Mouse (Mus musculus) limb, embryonic 15.5 days (tissue): ENCODE data around the gene Cbx8. TPM values are rescaled to one million over a fixed set of nuclear protein-coding genes. Genes with fewer than 3 reads are reported as not detected.

Experiments used
- ATAC-seq: fragments of 200-750 bp; cut with Nextera tagmentation; 2 replicates; pipeline ENCODE4 v1.8.0; 2017; ENCODE audit warnings: low read depth, moderate TSS enrichment; ENCODE audit not compliant: insufficient number of reproducible peaks, low FRiP score, low TSS enrichment
- H3K27ac ChIP-seq: fragments of 300-500 bp; sonication (generic); 2 replicates; pipeline ENCODE4 v1.5.1; 2015; ENCODE audit warnings: moderate library complexity, mild to moderate bottlenecking, inconsistent platforms
- H3K27me3 ChIP-seq: fragments of 300-500 bp; sonication (generic); 2 replicates; pipeline ENCODE4 v1.6.1; 2015; ENCODE audit warnings: inconsistent platforms
- H3K36me3 ChIP-seq: fragments of 300-500 bp; sonication (generic); 2 replicates; pipeline ENCODE4 v1.6.1; 2015; ENCODE audit warnings: inconsistent platforms
- H3K4me1 ChIP-seq: fragments of 300-500 bp; sonication (generic); 2 replicates; pipeline ENCODE4 v1.6.1; 2015; ENCODE audit warnings: inconsistent platforms
- H3K4me2 ChIP-seq: fragments of 300-500 bp; sonication (generic); 2 replicates; pipeline ENCODE4 v1.6.1; 2015; ENCODE audit warnings: mild to moderate bottlenecking, inconsistent platforms
- H3K4me3 ChIP-seq: fragments of 300-500 bp; sonication (generic); 2 replicates; pipeline ENCODE4 v1.5.1; 2015; ENCODE audit warnings: mild to moderate bottlenecking, inconsistent platforms
- H3K9ac ChIP-seq: fragments of 300-500 bp; sonication (generic); 2 replicates; pipeline ENCODE4 v1.6.1; 2015; ENCODE audit warnings: inconsistent platforms
- H3K9me3 ChIP-seq: fragments of 300-500 bp; sonication (generic); 2 replicates; pipeline ENCODE4 v1.6.1; 2016; ENCODE audit warnings: inconsistent platforms
- WGBS: fragments of 180-500 bp; shearing (Covaris S2); methylation state at CpG from one replicate; pipeline ENCODE4 v1.1.7; 2015; 5-methylcytosine and 5-hydroxymethylcytosine counted together
- polyA plus RNA-seq: library from polyadenylated mRNA; unstranded; fragments of >200 nt; fragmentation: Nextera tagmentation; extraction: Ambion mirVana; gene quantifications from 2 replicates; pipeline ENCODE4 v1.2.1, GENCODE M21; 2015

Gene Cbx8
- polyA plus RNA-seq, 1 experiment from 2014 or later, result 9.6 TPM

GRCm38 (mm10) chr11:119053257-119053670 lies 12.5 kb upstream of the Cbx8 start:
- WGBS, result under 1% methylated on average over 35 of the region's 42 CpGs
- peak; percentile 86 for ATAC-seq
- Histone ChIP-seq H3K27ac (peak overlapping the region; percentile 50; the same call in 1 of the 2 replicates), H3K9ac (no peak overlapping the region), H3K9me3 (no peaks in the 10 kb centered on the region), H3K36me3 (no peaks in the 10 kb centered on the region), H3K27me3 (peaks cover 82% of the 10 kb centered on the region), H3K4me2 (peak overlapping the region; percentile 92), H3K4me3 (peak overlapping the region; percentile 41), H3K4me1 (peaks cover 66% of the 10 kb centered on the region)

GRCm38 (mm10) chr11:119052661-119053256 lies 12.0 kb upstream of the Cbx8 start:
- H3K4me3 ChIP-seq, result peak overlapping the region; percentile 41
- no peaks in the 10 kb centered on the region for H3K9me3 ChIP-seq
- 2% methylated on average over 13 of the region's 13 CpGs for WGBS
- peak overlapping the region; percentile 92 for H3K4me2 ChIP-seq
- H3K9ac ChIP-seq, result no peak overlapping the region
- peaks cover 66% of the 10 kb centered on the region for H3K4me1 ChIP-seq
- ATAC-seq, result no peak
- peaks cover 82% of the 10 kb centered on the region for H3K27me3 ChIP-seq
- peak overlapping the region; percentile 50 for H3K27ac ChIP-seq
- no peaks in the 10 kb centered on the region for H3K36me3 ChIP-seq

- Histone ChIP-seq H3K4me3 (no peak overlapping the region), H3K27me3 (peaks cover 82% of the 10 kb centered on the region), H3K4me1 (peaks cover 66% of the 10 kb centered on the region), H3K27ac (no peak overlapping the region), H3K9me3 (no peaks in the 10 kb centered on the region), H3K36me3 (no peaks in the 10 kb centered on the region), H3K9ac (no peak overlapping the region), H3K4me2 (no peak overlapping the region)
- WGBS, result 7% methylated on average over 15 of the region's 15 CpGs
- no peak; the same call in 1 of the 2 replicates for ATAC-seq
Observed at GRCm38 (mm10) chr11:119051927-119052660, 11.3 kb upstream of the Cbx8 start.

GRCm38 (mm10) chr11:119051426-119051825 lies 10.7 kb upstream of the Cbx8 start:
- no peak overlapping the region for H3K27ac ChIP-seq
- no peak overlapping the region for H3K4me3 ChIP-seq
- no peak for ATAC-seq
- no peak overlapping the region for H3K4me2 ChIP-seq
- H3K9me3 ChIP-seq, result no peaks in the 10 kb centered on the region
- peaks cover 88% of the 10 kb centered on the region for H3K27me3 ChIP-seq
- peaks cover 66% of the 10 kb centered on the region for H3K4me1 ChIP-seq
- H3K36me3 ChIP-seq, result no peaks in the 10 kb centered on the region
- H3K9ac ChIP-seq, result no peak overlapping the region

- Histone ChIP-seq H3K27ac (no peak overlapping the region), H3K4me3 (no peak overlapping the region), H3K9me3 (no peaks in the 10 kb centered on the region), H3K4me2 (no peak overlapping the region), H3K9ac (no peak overlapping the region), H3K27me3 (peaks cover 93% of the 10 kb centered on the region), H3K4me1 (peaks cover 58% of the 10 kb centered on the region), H3K36me3 (no peaks in the 10 kb centered on the region)
- WGBS, result 9% methylated on average over 2 of the region's 2 CpGs
- ATAC-seq, result no peak
Observed at GRCm38 (mm10) chr11:119050361-119050760, 9.6 kb upstream of the Cbx8 start.

GRCm38 (mm10) chr11:119048133-119048510 lies 7.4 kb upstream of the Cbx8 start:
- H3K36me3 ChIP-seq, result no peaks in the 10 kb centered on the region
- H3K4me2 ChIP-seq, result peak overlapping the region; percentile 64; the same call in 1 of the 2 replicates
- WGBS, result under 1% methylated on average over 13 of the region's 13 CpGs
- 0 out of 2 replicates have a peak overlapping the region, but pooled peaks have one; percentile 33 for H3K4me3 ChIP-seq
- no peak for ATAC-seq
- H3K9me3 ChIP-seq, result no peaks in the 10 kb centered on the region
- H3K27me3 ChIP-seq, result peaks cover 92% of the 10 kb centered on the region
- H3K27ac ChIP-seq, result no peak overlapping the region
- peaks cover 57% of the 10 kb centered on the region for H3K4me1 ChIP-seq
- no peak overlapping the region for H3K9ac ChIP-seq

GRCm38 (mm10) chr11:119047261-119048132 lies 6.7 kb upstream of the Cbx8 start:
- Histone ChIP-seq H3K4me3 (peak overlapping the region; percentile 33), H3K27me3 (peaks cover 90% of the 10 kb centered on the region), H3K9ac (0 out of 2 replicates have a peak overlapping the region, but pooled peaks have one; percentile 5), H3K4me2 (peak overlapping the region; percentile 64), H3K4me1 (peaks cover 56% of the 10 kb centered on the region), H3K36me3 (no peaks in the 10 kb centered on the region), H3K9me3 (no peaks in the 10 kb centered on the region), H3K27ac (no peak overlapping the region)
- WGBS, result under 1% methylated on average over 43 of the region's 43 CpGs
- ATAC-seq, result no peak

- no peaks in the 10 kb centered on the region for H3K36me3 ChIP-seq
- H3K9ac ChIP-seq, result 0 out of 2 replicates have a peak overlapping the region, but pooled peaks have one; percentile 18
- peaks cover 56% of the 10 kb centered on the region for H3K4me1 ChIP-seq
- whole genome bisulfite sequencing, result under 1% methylated on average over 39 of the region's 39 CpGs
- H3K27ac ChIP-seq, result peak overlapping the region; percentile 14; the same call in 1 of the 2 replicates
- peak overlapping the region; percentile 33 for H3K4me3 ChIP-seq
- H3K4me2 ChIP-seq, result peak overlapping the region; percentile 64
- peaks cover 89% of the 10 kb centered on the region for H3K27me3 ChIP-seq
- peak; percentile 40; the same call in 1 of the 2 replicates for ATAC-seq
- no peaks in the 10 kb centered on the region for H3K9me3 ChIP-seq
Observed at GRCm38 (mm10) chr11:119046601-119047245, 6.0 kb upstream of the Cbx8 start.

- H3K4me1 ChIP-seq, result peaks cover 71% of the 10 kb centered on the region
- H3K36me3 ChIP-seq, result no peaks in the 10 kb centered on the region
- H3K27ac ChIP-seq, result peak overlapping the region; percentile 54
- no peak for ATAC-seq
- peaks cover 75% of the 10 kb centered on the region for H3K27me3 ChIP-seq
- H3K9ac ChIP-seq, result no peak overlapping the region
- 6% methylated on average over 41 of the region's 41 CpGs for WGBS
- H3K4me3 ChIP-seq, result peak overlapping the region; percentile 20
- peak overlapping the region; percentile 44 for H3K4me2 ChIP-seq
- no peaks in the 10 kb centered on the region for H3K9me3 ChIP-seq
Observed at GRCm38 (mm10) chr11:119044551-119045337, 4.0 kb upstream of the Cbx8 start.

GRCm38 (mm10) chr11:119043761-119044550 lies 3.2 kb upstream of the Cbx8 start:
- H3K9ac ChIP-seq, result no peak overlapping the region
- 7% methylated on average over 10 of the region's 10 CpGs for WGBS

More at GRCm38 (mm10) chr11:119043761-119044550, 3.2 kb upstream of the Cbx8 start:
- no peaks in the 10 kb centered on the region for H3K9me3 ChIP-seq
- peak overlapping the region; percentile 44 for H3K4me2 ChIP-seq
- H3K4me3 ChIP-seq, result peak overlapping the region; percentile 20; the same call in 1 of the 2 replicates
- peaks cover 71% of the 10 kb centered on the region for H3K27me3 ChIP-seq
- no peak for ATAC-seq
- H3K36me3 ChIP-seq, result peaks cover 4% of the 10 kb centered on the region
- no peak overlapping the region for H3K27ac ChIP-seq
- peaks cover 79% of the 10 kb centered on the region for H3K4me1 ChIP-seq
